Mouse (Mus musculus) left cerebral cortex, postnatal 10 days (tissue): ENCODE results near the gene Cdk4. TPM values are rescaled to one million over a fixed set of nuclear protein-coding genes. Genes with fewer than 3 reads are reported as not detected.
A peak's percentile ranks its signal among the peaks of the same experiment; 100 is the strongest.

Source experiments
- DNase-seq, 2 experiments: peaks; one replicate each; pipeline ENCODE4 v3.0.0; 2021 to 2022; ENCODE audit warnings: low spot score in 2 of 2, mixed read lengths in 1 of 2; ENCODE audit errors: extremely low spot score in 1 of 2
- intact Hi-C: fragments of 180-260 bp; cut with DNase I; formaldehyde crosslinking; loops from one replicate; pipeline ENCODE4 v1.15.1; 2025
- total RNA-seq, 2 experiments: library from RNA; stranded (reverse); gene quantifications; 2 replicates each; pipeline ENCODE4 v1.2.3; 2021

Cdk4 gene
- total RNA-seq, 2 experiments from 2014 or later = 114 to 123 TPM

GRCm38 (mm10) chr10:127085052-127085451, 21.7 kb downstream of the Cdk4 start:
- intact Hi-C loops = no loop called here

GRCm38 (mm10) chr10:127085633-127086032, 22.3 kb downstream of the Cdk4 start:
- DNase-seq = no peak
- intact Hi-C loops = no loop called here

More at GRCm38 (mm10) chr10:127085052-127085451, 21.7 kb downstream of the Cdk4 start:
- DNase-seq = no peak

GRCm38 (mm10) chr10:127090560-127091411, 27.5 kb downstream of the Cdk4 start:
- intact Hi-C loops = no loop called here
- peak in 1 of 2 experiments; percentile 73 for DNase-seq

GRCm38 (mm10) chr10:127091507-127092396, 28.4 kb downstream of the Cdk4 start:
- intact Hi-C loops = no loop called here
- DNase-seq = peak in 1 of 2 experiments; percentile 71

GRCm38 (mm10) chr10:127092742-127093141, 29.4 kb downstream of the Cdk4 start:
- no peak for DNase-seq
- intact Hi-C loops = no loop called here

- DNase-seq = peak in 1 of 2 experiments; percentile 50
Measured at GRCm38 (mm10) chr10:127094382-127094802, 31.1 kb downstream of the Cdk4 start.

GRCm38 (mm10) chr10:127098514-127098913, 35.2 kb downstream of the Cdk4 start:
- intact Hi-C loops = no loop called here
- DNase-seq = no peak

More at GRCm38 (mm10) chr10:127094382-127094802, 31.1 kb downstream of the Cdk4 start:
- intact Hi-C loops = no loop called here

- no peak for DNase-seq
- intact Hi-C loops = no loop called here
Measured at GRCm38 (mm10) chr10:127099191-127099590, 35.9 kb downstream of the Cdk4 start.

- DNase-seq = peak in 1 of 2 experiments; percentile 18
- intact Hi-C loops = no loop called here
Measured at GRCm38 (mm10) chr10:127099868-127100267, 36.5 kb downstream of the Cdk4 start.

- no peak for DNase-seq
- intact Hi-C loops = no loop called here
Measured at GRCm38 (mm10) chr10:127100414-127100813, 37.1 kb downstream of the Cdk4 start.

- no peak for DNase-seq
- intact Hi-C loops = no loop called here
Measured at GRCm38 (mm10) chr10:127101151-127101550, 37.8 kb downstream of the Cdk4 start.

GRCm38 (mm10) chr10:127103631-127104030, 40.3 kb downstream of the Cdk4 start:
- intact Hi-C loops = no loop called here
- DNase-seq = no peak

GRCm38 (mm10) chr10:127107563-127108261, 44.4 kb downstream of the Cdk4 start:
- intact Hi-C loops = no loop called here
- DNase-seq = no peak

GRCm38 (mm10) chr10:127108262-127108583, 44.9 kb downstream of the Cdk4 start:
- intact Hi-C loops = no loop called here
- DNase-seq = no peak

GRCm38 (mm10) chr10:127111001-127111887, 47.9 kb downstream of the Cdk4 start:
- intact Hi-C loops = no loop called here
- DNase-seq = no peak

- intact Hi-C loops = no loop called here
- no peak for DNase-seq
Measured at GRCm38 (mm10) chr10:127114408-127114807, 51.1 kb downstream of the Cdk4 start.

GRCm38 (mm10) chr10:127115068-127115467, 51.7 kb downstream of the Cdk4 start:
- intact Hi-C loops = no loop called here
- no peak for DNase-seq
